Mouse (Mus musculus): ENCODE measurements around the gene Spock1.

DNA sequence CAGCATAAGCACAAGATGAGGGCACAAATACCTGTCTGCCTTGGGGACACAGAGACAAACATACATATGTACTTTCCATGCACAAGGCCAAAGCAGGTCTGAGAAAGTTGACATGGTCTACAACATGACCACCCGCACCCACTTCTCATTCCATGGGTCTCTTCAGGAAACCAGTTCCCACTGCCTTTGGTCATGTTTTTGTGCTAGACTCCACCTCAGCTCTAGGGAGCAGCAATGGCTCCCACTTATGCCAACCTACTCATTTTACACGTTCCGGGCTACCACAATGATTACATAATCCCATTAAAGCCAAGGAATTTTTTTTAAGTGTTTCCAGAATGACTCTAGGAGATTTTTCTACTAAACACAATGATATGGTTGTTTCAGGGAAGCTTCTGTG lies 147.5 kb downstream of the Spock1 start:
- TF ChIP-seq GATA1 (IDR thresholded peaks at IDR 0.05; ENCODE audit: borderline replicate concordance, low read length) (no peak), FLI1 (IDR thresholded peaks at IDR 0.05; ENCODE audit: low read length) (no peak)

Data from megakaryocyte, embryonic 14.5 days (primary cell).